In genomic region chr12:30029111-30029510, GRCm38 (mm10) we compare ENCODE assay signal across 30 mouse cellular contexts.
"Had no signal": no experiment of that assay in that cellular context is flagged by ENCODE, and none has a peak within 500 bp of the region (broad histone marks: within the 10 kb centered on the region; RNA-seq: fewer than 3 reads in every experiment).

No protein-coding gene starts in this region.

- DNase-seq: left cerebral cortex, postnatal 4 days; liver; liver, embryonic 13.5 days; liver, postnatal 0 days; lung, adult 18-20 months; lung, adult 2 months; lung, embryonic 14.5 days; lung, postnatal 10 days; lung, postnatal 14 days; lung, postnatal 36 days; midbrain, embryonic 14.5 days had no signal

- H3K4me2 ChIP-seq: limb, embryonic 12.5 days; limb, embryonic 13.5 days; limb, embryonic 15.5 days; liver, embryonic 11.5 days; liver, embryonic 12.5 days; liver, embryonic 13.5 days; liver, embryonic 15.5 days; lung, embryonic 14.5 days; lung, embryonic 15.5 days; midbrain, embryonic 11.5 days; midbrain, embryonic 12.5 days; midbrain, embryonic 13.5 days; midbrain, embryonic 15.5 days had no signal

- H3K36me3 ChIP-seq: limb, embryonic 10.5 days; limb, embryonic 12.5 days; limb, embryonic 13.5 days; limb, embryonic 15.5 days; liver, embryonic 12.5 days; liver, embryonic 13.5 days; liver, embryonic 15.5 days; lung, embryonic 15.5 days; midbrain, embryonic 10.5 days; midbrain, embryonic 12.5 days; midbrain, embryonic 13.5 days; midbrain, embryonic 15.5 days had no signal

- H3K27ac ChIP-seq: limb, embryonic 10.5 days; limb, embryonic 12.5 days; limb, embryonic 13.5 days; limb, embryonic 15.5 days; liver, embryonic 12.5 days; liver, embryonic 13.5 days; liver, embryonic 14.5 days; liver, embryonic 15.5 days; lung, embryonic 15.5 days; macrophage; midbrain, embryonic 10.5 days; midbrain, embryonic 12.5 days; midbrain, embryonic 13.5 days; midbrain, embryonic 15.5 days had no signal

- H3K4me1 ChIP-seq: limb, embryonic 12.5 days; limb, embryonic 13.5 days; limb, embryonic 15.5 days; liver, embryonic 12.5 days; liver, embryonic 13.5 days; liver, embryonic 15.5 days; megakaryocyte, embryonic 14.5 days; midbrain, embryonic 12.5 days; midbrain, embryonic 15.5 days had no signal

- H3K27me3 ChIP-seq: limb, embryonic 12.5 days; limb, embryonic 13.5 days; limb, embryonic 15.5 days; liver, embryonic 12.5 days; liver, embryonic 13.5 days; liver, embryonic 15.5 days; lung, embryonic 15.5 days; megakaryocyte, embryonic 14.5 days; midbrain, embryonic 12.5 days; midbrain, embryonic 13.5 days; midbrain, embryonic 15.5 days had no signal

- H3K4me3 ChIP-seq: limb, embryonic 10.5 days; limb, embryonic 12.5 days; limb, embryonic 13.5 days; limb, embryonic 15.5 days; liver, embryonic 12.5 days; liver, embryonic 13.5 days; liver, embryonic 15.5 days; lung, embryonic 15.5 days; megakaryocyte, embryonic 14.5 days; midbrain, embryonic 10.5 days; midbrain, embryonic 12.5 days; midbrain, embryonic 13.5 days; midbrain, embryonic 15.5 days; myocyte had no signal

- ATAC-seq: liver, embryonic 12.5 days; liver, postnatal 0 days; lung, postnatal 0 days; midbrain, embryonic 13.5 days; midbrain, embryonic 15.5 days; midbrain, embryonic 16.5 days had no signal

- H3K9me3 ChIP-seq: limb, embryonic 10.5 days; limb, embryonic 12.5 days; limb, embryonic 13.5 days; limb, embryonic 15.5 days; liver, embryonic 12.5 days; liver, embryonic 13.5 days; liver, embryonic 15.5 days; lung, embryonic 15.5 days; megakaryocyte, embryonic 14.5 days; midbrain, embryonic 10.5 days; midbrain, embryonic 12.5 days; midbrain, embryonic 13.5 days; midbrain, embryonic 15.5 days had no signal

- H3K9ac ChIP-seq: limb, embryonic 12.5 days; limb, embryonic 13.5 days; limb, embryonic 15.5 days; liver, embryonic 12.5 days; liver, embryonic 13.5 days; liver, embryonic 14.5 days; liver, embryonic 15.5 days; liver, postnatal 0 days; lung, embryonic 14.5 days; lung, embryonic 15.5 days; midbrain, embryonic 12.5 days; midbrain, embryonic 13.5 days; midbrain, embryonic 15.5 days had no signal
